Mouse (Mus musculus): ENCODE measurements around the gene Rlim. TPM values are rescaled to one million over a fixed set of nuclear protein-coding genes. Genes with fewer than 3 reads are reported as not detected.

Gene Rlim
- total RNA-seq, 2 experiments from 2014 or later: 41.1 to 108 TPM

Other genes starting within 250 kb of the Rlim start
- not detected in 2 replicates for gene Slc16a2, start 159.3 kb downstream of the Rlim start, total RNA-seq (2014; fragmentation: Nextera tagmentation)
- gene Slc16a2, start 159.3 kb downstream of the Rlim start, total RNA-seq (2017): 0.05 and 0.19 TPM in 2 replicates
- gene Nexmif, start 219.9 kb upstream of the Rlim start, total RNA-seq (2014; fragmentation: Nextera tagmentation): not detected in 2 replicates
- gene Nexmif, start 219.9 kb upstream of the Rlim start, total RNA-seq (2017): not detected in 2 replicates

All from megakaryocyte-erythroid progenitor cell, adult 5-6 weeks (primary cell).